Mouse (Mus musculus) kidney, adult 2 months (tissue): ENCODE measurements around the gene Mrps35.

Source experiments
- CTCF ChIP-seq: fragments of 200-500 bp; conservative IDR thresholded peaks from 2 replicates; pipeline ENCODE4 v1.5.1; 2011; ENCODE audit warnings: low read depth, mild to moderate bottlenecking, control low read depth, low read length, moderate library complexity, mixed read lengths; ENCODE audit not compliant: insufficient read depth, insufficient read length
- POLR2A ChIP-seq: fragments of 200-500 bp; IDR thresholded peaks from one replicate; pipeline ENCODE4 v1.6.1; 2011; ENCODE audit warnings: low read depth, low read length, control low read depth

DNA sequence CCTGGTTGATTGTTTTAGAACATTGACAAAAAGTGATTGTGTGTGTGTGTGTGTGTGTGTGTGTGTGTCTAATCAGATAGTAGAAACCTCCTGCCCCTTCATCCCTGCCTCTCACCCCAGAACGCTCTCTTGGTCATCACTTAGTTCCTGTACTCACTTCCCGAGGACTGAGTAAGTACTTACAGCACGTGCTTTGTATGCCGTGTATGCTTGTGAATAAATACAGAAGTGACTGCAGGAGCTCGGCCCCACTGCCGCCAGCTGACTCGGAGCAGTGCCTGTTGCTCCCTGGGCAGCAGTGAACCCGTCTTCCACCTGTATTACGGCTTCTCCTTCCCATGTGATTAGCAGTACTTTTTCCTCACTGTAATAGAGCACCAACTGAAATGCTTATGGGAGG lies 9.9 kb downstream of the Mrps35 start:
- TF ChIP-seq CTCF = no peak
- no peak for TF ChIP-seq POLR2A
